Mouse (Mus musculus) erythroblast, embryonic 14.5 days (primary cell): ENCODE results near the gene Cbx6.

Experiments
- GATA1 ChIP-seq: IDR thresholded peaks from 2 replicates; pipeline ENCODE4 v1.6.1; 2012; ENCODE audit warnings: low read length, inconsistent platforms, mixed read lengths
- TAL1 ChIP-seq: IDR thresholded peaks from 3 replicates; pipeline ENCODE4 v1.6.1; 2012; ENCODE audit warnings: low read length, inconsistent platforms, mixed read lengths

DNA sequence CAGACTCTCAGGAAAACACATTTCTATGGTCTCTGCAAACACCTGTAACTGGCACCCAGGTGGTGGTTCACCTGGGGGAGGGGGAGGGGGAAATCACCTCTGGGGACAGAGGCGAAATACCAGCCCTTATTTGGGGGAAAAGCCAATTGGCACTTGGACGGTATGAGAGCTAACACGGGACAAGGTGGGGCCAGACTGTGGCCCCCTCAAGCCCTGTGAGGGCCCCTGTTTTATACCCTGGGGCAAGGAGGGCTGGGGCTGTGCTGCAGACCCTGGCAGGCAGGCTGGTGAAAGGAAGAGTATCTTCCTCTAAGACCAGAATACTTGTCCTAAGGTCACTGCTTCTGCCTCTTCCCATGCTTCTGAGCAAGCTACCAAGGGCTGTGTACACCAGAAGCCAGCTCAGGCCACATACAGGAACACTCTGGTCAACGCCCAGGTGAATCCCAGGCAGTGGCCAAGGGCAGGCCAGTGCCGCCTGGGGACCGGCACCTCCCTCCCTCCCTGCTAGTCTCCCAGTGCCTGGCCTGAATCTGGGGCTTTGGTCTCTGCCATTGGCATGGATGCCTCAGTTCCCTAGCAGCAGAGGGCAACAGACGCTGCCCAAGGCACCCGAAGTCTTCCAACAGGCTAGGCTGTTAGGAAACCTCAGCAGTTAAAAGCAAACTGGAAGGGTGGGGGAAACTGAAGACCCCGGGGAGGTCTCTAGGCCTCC, 8.1 kb downstream of the Cbx6 start:
- TF ChIP-seq GATA1 (no peak), TAL1 (no peak)
